Mouse (Mus musculus) embryo, embryonic 11.5 days (tissue): ENCODE data around the gene Olfr376.

Experiments
- DNase-seq: peaks from one replicate; pipeline ENCODE4 v3.0.0-alpha.2; 2012; ENCODE audit warnings: low read depth, low spot score

The Olfr376 gene

GRCm38 (mm10) chr11:73370946-73371345 is at the start of gene Olfr376:
Gene Olfr376, plus strand, starts transcription at chr11:73371246.
- no peak for DNase-seq

- DNase-seq = no peak
Observed at GRCm38 (mm10) chr11:73323906-73324830, 46.9 kb upstream of the Olfr376 start.

GRCm38 (mm10) chr11:73326485-73326886 is 44.6 kb upstream of the Olfr376 start:
- DNase-seq = no peak

- no peak for DNase-seq
Observed at GRCm38 (mm10) chr11:73327361-73327760, 43.7 kb upstream of the Olfr376 start.

GRCm38 (mm10) chr11:73329442-73329841 is 41.6 kb upstream of the Olfr376 start, which contains the start of the genes Aspa, Gm49340 and Spata22:
Gene Aspa, minus strand, starts transcription at chr11:73329596.
Gene Gm49340, plus strand, starts transcription at chr11:73329741.
Gene Spata22, plus strand, starts transcription at chr11:73329741.
- no peak for DNase-seq

GRCm38 (mm10) chr11:73333357-73333756 is 37.7 kb upstream of the Olfr376 start:
- no peak for DNase-seq

- DNase-seq = no peak
Observed at GRCm38 (mm10) chr11:73336919-73337318, 34.1 kb upstream of the Olfr376 start.

- no peak for DNase-seq
Observed at GRCm38 (mm10) chr11:73350483-73350882, 20.6 kb upstream of the Olfr376 start, which contains the start of gene Olfr20. Gene Olfr20, plus strand, starts transcription at chr11:73350783.

- DNase-seq = no peak
Observed at GRCm38 (mm10) chr11:73395374-73395773, 24.3 kb downstream of the Olfr376 start.

- DNase-seq = no peak
Observed at GRCm38 (mm10) chr11:73399514-73399913, 28.5 kb downstream of the Olfr376 start, which contains the start of gene Olfr1. Gene Olfr1, minus strand, starts transcription at chr11:73399614.
